Mouse (Mus musculus) c-Kit-positive CD71-positive TER-119-negative erythroid progenitor cells, embryonic 14.5 days (primary cell): ENCODE results near the gene Srsf12.

Experiments used
- DNase-seq: peaks from one replicate; pipeline ENCODE4 v3.0.0-alpha.2; 2013; ENCODE audit warnings: low read depth

Srsf12 gene

GRCm38 (mm10) chr4:33249716-33250230, 41.0 kb downstream of the Srsf12 start:
- DNase-seq, result no peak

- DNase-seq, result no peak
Measured at GRCm38 (mm10) chr4:33250867-33251266, 42.1 kb downstream of the Srsf12 start.

GRCm38 (mm10) chr4:33254706-33255105, 45.9 kb downstream of the Srsf12 start:
- DNase-seq, result no peak

- DNase-seq, result no peak
Measured at GRCm38 (mm10) chr4:33257263-33257964, 48.6 kb downstream of the Srsf12 start.

- DNase-seq, result no peak
Measured at GRCm38 (mm10) chr4:33260311-33260710, 51.5 kb downstream of the Srsf12 start.

- DNase-seq, result no peak
Measured at GRCm38 (mm10) chr4:33261311-33261753, 52.5 kb downstream of the Srsf12 start.

GRCm38 (mm10) chr4:33262897-33263296, 54.1 kb downstream of the Srsf12 start:
- DNase-seq, result no peak

GRCm38 (mm10) chr4:33264979-33265726, 56.4 kb downstream of the Srsf12 start:
- no peak for DNase-seq

- DNase-seq, result no peak
Measured at GRCm38 (mm10) chr4:33270386-33271314, 61.9 kb downstream of the Srsf12 start.

GRCm38 (mm10) chr4:33273437-33273836, 64.6 kb downstream of the Srsf12 start:
- DNase-seq, result no peak

- DNase-seq, result no peak
Measured at GRCm38 (mm10) chr4:33281891-33282685, 73.3 kb downstream of the Srsf12 start.
